Mouse (Mus musculus) layer of hippocampus, adult 2 months (tissue): ENCODE measurements at regions not wholly inside any gene's neighbourhood (a gene's known extent, or its start where the extent isn't known, plus 50 kb on each side); places are given as distances from the start of the nearest gene placed in this dataset.
"Not testable (repeated sequence)": the region's sequence is repeated elsewhere in the genome, so short reads cannot be mapped to it uniquely, and the experiment has no call there.

Experiments used
- DNase-seq, 2 experiments: peaks; one replicate each; pipeline ENCODE4 v3.0.0; 2022; ENCODE audit warnings: low spot score in 2 of 2
- H3K27ac ChIP-seq: fragments of 200-600 bp; 2 replicates; pipeline ENCODE4 v1.8.1; 2022
- H3K4me3 ChIP-seq: fragments of 200-600 bp; 2 replicates; pipeline ENCODE4 v1.8.1; 2022; ENCODE audit warnings: mild to moderate bottlenecking
- CTCF ChIP-seq: fragments of 200-600 bp; conservative IDR thresholded peaks from 2 replicates; pipeline ENCODE4 v1.8.1; 2022; ENCODE audit warnings: antibody characterized with exemption, mild to moderate bottlenecking, moderate library complexity

GRCm38 (mm10) chr2:15273446-15273845 lies 218.6 kb upstream of the Nsun6 start:
- TF ChIP-seq CTCF = no peak
- no peak overlapping the region for H3K27ac ChIP-seq
- H3K4me3 ChIP-seq = no peak overlapping the region
- no peak for DNase-seq

DNA sequence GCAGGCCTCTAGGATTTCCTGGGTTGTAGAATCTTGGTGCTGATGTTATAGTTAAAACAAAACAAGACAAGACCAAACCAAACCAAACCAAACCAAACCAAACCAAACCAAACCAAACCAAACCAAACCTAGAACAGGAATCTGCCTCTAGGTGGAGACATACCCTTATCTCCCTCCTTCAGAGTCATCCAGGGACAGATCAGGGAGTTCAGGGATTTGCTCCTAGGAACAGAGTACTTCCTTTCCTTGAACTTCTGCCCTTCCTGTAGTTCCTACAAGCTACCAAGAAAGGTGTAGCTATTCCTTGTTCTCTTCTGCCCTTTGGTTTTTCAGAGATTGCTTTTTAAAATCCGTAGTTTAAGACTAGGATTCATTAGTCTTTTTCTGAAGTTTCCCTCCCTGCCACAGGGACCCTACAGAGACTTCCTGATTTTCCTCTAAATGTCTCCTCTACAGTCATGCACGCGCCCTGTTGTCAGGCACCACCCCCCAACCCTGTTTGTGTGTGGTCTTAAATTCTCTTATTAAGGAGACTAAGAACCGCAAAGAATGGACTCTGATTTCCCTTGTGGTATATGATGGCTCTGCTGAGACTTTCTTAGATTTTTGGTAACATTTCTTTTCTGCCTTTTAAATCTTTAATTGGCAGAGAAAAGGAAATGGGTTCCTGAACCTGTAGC lies 205.8 kb upstream of the Nsun6 start:
- DNase-seq = peak; percentile 1 to 12
- peak; percentile 74 for TF ChIP-seq CTCF
- Histone ChIP-seq H3K27ac (no peak overlapping the region), H3K4me3 (no peak overlapping the region)

GRCm38 (mm10) chr2:15242276-15242675 lies 187.4 kb upstream of the Nsun6 start:
- DNase-seq, H3K4me3 ChIP-seq: not testable (repeated sequence)

GRCm38 (mm10) chr2:15221910-15222309 lies 167.0 kb upstream of the Nsun6 start:
- no peak overlapping the region for H3K27ac ChIP-seq
- TF ChIP-seq CTCF = peak; percentile 58
- no peak for DNase-seq
- no peak overlapping the region for H3K4me3 ChIP-seq

More at GRCm38 (mm10) chr2:15242276-15242675, 187.4 kb upstream of the Nsun6 start:
- H3K27ac ChIP-seq = not testable (repeated sequence)

- no peak for TF ChIP-seq CTCF
- DNase-seq = no peak
- no peak overlapping the region for H3K4me3 ChIP-seq
- no peak overlapping the region for H3K27ac ChIP-seq
Measured at GRCm38 (mm10) chr2:15188091-15188490, 133.2 kb upstream of the Nsun6 start.

DNA sequence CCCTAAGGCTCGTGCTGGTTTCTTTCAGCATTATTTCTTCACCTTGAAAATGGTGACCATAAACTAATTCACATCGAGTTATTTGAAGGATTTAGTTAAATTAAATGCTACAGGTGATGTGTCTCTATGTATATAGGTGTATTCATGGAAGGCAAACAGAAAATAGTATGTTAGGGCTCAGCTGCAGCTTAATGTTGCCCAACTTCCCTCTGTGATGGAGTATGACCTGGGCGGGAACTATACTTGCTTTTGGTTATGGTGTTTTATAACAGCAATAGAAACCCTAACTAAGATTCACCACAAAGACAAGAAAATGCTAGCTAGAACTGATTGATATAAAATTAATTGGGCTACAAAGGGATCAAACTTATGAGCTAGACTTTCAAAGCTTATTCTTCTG lies 126.1 kb upstream of the Nsun6 start:
- DNase-seq = no peak
- no peak overlapping the region for H3K4me3 ChIP-seq
- no peak overlapping the region for H3K27ac ChIP-seq
- TF ChIP-seq CTCF = no peak

DNA sequence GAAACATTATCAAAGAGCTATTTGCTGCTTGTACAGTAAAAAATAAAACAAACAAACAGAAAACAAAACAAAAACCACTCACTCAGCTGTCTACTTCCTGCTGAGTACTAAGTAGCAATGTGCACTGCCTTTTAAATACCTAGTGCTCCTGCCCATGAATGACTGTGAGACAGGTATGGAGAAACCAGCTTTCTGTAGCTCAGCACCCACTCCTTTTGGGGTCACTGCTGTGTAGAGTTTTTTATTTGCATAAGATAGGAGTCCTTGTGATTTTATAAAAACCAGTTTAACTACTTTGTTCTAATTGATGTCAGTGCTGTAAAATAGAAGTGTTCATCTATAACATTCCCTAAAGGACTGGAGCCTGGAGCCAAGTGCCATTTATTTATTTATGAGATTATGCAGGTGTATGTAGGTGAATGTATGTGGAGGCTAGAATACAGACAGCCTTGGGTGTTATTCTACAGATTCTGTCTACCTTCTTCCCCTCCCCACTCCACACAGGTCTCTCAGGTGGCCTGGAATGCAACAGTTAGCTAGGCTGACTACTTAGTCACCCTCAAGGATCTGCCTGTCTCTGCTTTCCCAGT lies 111.7 kb upstream of the Nsun6 start:
- H3K27ac ChIP-seq = no peak overlapping the region
- no peak overlapping the region for H3K4me3 ChIP-seq
- no peak for DNase-seq
- no peak for TF ChIP-seq CTCF

DNA sequence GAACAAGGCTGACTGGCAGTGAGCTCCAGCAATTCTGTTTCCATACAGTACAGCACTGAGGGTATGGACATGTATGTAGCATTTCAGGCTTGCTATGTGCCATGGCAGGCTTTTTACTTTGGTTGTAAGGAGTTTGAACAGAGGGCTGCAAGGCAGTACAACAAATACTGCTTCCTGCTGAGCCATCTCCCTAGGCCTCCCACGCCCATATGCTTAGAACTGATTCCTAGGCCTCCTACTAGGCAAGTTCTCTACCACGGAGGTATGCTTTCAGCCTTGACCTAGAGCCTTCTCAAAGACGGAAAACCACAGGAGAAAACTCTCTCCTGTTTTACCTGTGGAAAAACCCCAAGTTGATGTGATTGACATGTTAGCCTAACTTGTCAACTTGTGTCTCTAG lies 111.0 kb upstream of the Nsun6 start:
- TF ChIP-seq CTCF = no peak
- Histone ChIP-seq H3K27ac (no peak overlapping the region), H3K4me3 (no peak overlapping the region)
- peak in 1 of 2 experiments; percentile 2 for DNase-seq

DNA sequence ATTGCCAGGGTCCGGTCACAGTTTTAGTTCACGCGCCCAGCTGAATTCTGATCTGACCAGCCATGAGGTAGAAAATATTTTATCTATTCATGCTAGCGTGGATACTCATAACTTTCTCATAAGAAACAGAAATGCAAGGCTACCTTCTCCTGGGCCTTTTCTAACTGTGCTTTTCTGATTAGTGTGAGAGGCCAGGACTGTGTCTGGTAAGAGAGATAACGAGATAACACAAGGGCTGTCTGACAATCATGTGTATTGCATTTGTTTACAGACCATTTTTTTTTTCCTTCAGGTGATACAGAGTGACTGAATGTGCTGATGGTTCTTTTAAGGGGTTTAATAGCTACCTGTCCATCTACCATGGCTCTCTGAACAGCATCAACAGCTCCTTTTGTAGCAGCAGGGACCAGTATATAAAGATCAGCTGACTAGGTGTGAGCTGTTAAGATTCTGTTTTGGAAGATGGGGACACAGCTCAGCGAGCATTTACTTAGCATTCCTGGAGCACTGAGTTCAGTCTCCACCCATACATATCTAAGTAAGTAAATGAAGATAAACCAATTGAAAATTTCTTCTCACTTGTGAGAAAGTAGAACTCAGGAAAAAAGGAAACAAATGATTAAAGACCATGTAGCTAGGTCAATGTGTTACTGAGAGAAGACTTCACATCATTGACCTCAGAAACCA lies 109.0 kb upstream of the Nsun6 start:
- H3K4me3 ChIP-seq = no peak overlapping the region
- H3K27ac ChIP-seq = no peak overlapping the region
- DNase-seq = no peak
- TF ChIP-seq CTCF = no peak

- DNase-seq = no peak
- H3K27ac ChIP-seq = no peak overlapping the region
- no peak overlapping the region for H3K4me3 ChIP-seq
- TF ChIP-seq CTCF = no peak
Measured at GRCm38 (mm10) chr2:15161831-15162230, 107.0 kb upstream of the Nsun6 start.

GRCm38 (mm10) chr2:15157622-15158021 lies 102.8 kb upstream of the Nsun6 start:
- Histone ChIP-seq H3K27ac (no peak overlapping the region), H3K4me3 (no peak overlapping the region)
- no peak for DNase-seq
- TF ChIP-seq CTCF = no peak

DNA sequence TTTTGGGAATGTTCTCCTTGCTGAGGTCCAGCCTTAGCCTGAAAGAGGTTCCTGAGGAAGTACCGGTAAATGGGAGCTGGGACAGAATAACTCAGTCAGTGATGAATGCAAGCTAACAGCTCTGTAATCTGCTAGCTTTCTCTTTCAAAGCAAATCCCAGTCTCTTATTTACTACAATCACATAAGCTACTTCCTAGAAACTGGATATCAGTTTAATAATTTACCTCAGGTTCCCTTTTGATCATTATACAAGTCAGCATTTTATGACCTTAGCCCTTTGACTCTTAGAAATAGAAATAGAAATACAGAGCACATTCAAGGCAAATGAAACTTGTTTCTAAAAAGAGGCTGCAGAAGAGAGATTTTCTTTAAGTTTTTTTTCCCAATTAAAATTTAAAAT lies 96.0 kb upstream of the Nsun6 start:
- no peak for TF ChIP-seq CTCF
- H3K4me3 ChIP-seq = no peak overlapping the region
- no peak for DNase-seq
- no peak overlapping the region for H3K27ac ChIP-seq

GRCm38 (mm10) chr2:15148381-15148780 lies 93.5 kb upstream of the Nsun6 start:
- no peak overlapping the region for H3K27ac ChIP-seq
- DNase-seq = no peak
- TF ChIP-seq CTCF = no peak
- H3K4me3 ChIP-seq = no peak overlapping the region

DNA sequence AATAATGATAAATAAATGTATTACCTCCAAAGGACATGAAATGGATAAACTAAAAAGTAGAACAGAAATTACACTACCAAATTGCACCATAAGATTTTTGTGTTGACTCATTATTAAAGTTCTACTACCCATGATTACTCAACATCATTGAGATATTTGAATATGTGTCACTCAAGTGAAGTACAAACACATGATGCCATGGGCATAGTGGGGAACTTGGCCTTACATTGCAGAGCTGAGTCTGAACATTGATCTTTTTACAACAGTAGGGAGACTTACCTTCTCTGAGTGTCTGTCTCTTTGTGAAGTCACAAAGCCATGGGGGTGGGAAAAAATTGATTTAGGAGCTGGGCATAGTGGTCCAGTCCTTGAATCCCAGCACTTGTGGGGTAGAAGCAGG lies 92.1 kb upstream of the Nsun6 start:
- TF ChIP-seq CTCF = no peak

More for the DNA sequence above, 92.1 kb upstream of the Nsun6 start:
- Histone ChIP-seq H3K4me3 (no peak overlapping the region), H3K27ac (no peak overlapping the region)
- no peak for DNase-seq
